Comparison of ENCODE assay signal across 26 mouse cellular contexts in the genomic region with DNA sequence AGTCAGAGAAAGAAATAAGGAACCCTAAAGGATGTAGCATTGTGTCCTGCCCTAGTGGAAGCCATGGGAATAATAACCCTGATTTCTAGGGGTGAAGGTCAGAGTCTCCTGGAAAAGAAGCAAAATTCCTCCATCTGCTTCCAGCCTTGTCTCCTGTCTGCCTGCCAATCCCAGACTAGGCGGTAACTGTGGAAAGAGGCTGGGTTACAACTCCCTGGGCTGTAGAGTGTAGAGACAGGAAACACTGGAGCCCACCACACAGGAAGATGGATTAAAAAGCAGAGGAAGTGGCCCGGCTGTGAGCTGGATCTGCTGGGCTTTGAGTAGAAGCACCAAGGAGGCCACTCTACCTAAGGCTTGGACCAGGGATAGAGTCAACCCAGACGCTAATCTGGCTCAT.
DNase-seq lines count a peak whose midpoint lies in the region; ATAC-seq lines count a peak whose summit lies in the region.
"Had no signal": no experiment of that assay in that cellular context is flagged by ENCODE, and none has a peak within 500 bp of the region (broad histone marks: within the 10 kb centered on the region; RNA-seq: fewer than 3 reads in every experiment).

No protein-coding gene starts in this region.

- 70% methylated on average over 3 of the region's 3 CpGs for WGBS in heart, embryonic 10.5 days
- WGBS in midbrain, embryonic 16.5 days: 84% methylated on average over 3 of the region's 3 CpGs

- H3K4me3 ChIP-seq in heart, embryonic 10.5 days: no peak overlapping the region
- H3K4me3 ChIP-seq in midbrain, embryonic 16.5 days (ENCODE audit: low read depth, low read length): no peak overlapping the region
- H3K4me3 ChIP-seq: erythroblast, embryonic 14.5 days; hindbrain, embryonic 13.5 days; limb, embryonic 10.5 days; limb, embryonic 15.5 days; liver, embryonic 13.5 days; myocyte; neural tube, embryonic 12.5 days had no signal

- H3K36me3 ChIP-seq in heart, embryonic 10.5 days: no peaks in the 10 kb centered on the region
- no peaks in the 10 kb centered on the region for H3K36me3 ChIP-seq in midbrain, embryonic 16.5 days (ENCODE audit: control insufficient read depth, insufficient read depth, low read length)
- H3K36me3 ChIP-seq: hindbrain, embryonic 13.5 days; limb, embryonic 10.5 days; limb, embryonic 15.5 days; liver, embryonic 13.5 days; neural tube, embryonic 12.5 days had no signal

- peak; percentile 67 for DNase-seq in heart, embryonic 10.5 days (ENCODE audit: low spot score)
- no peak for DNase-seq in heart, adult 8-10 months (ENCODE audit: low spot score)
- DNase-seq in testis, postnatal 14 days (ENCODE audit: low spot score): peak; percentile 20
- DNase-seq in testis, postnatal 10 days (ENCODE audit: low spot score): no peak
- DNase-seq in lung, postnatal 14 days: peak; percentile 28
- DNase-seq in cerebellum, adult 11-12 months: no peak
- DNase-seq: adrenal gland, postnatal 14 days; cerebellum, adult 18-20 months; cerebellum, postnatal 10 days; gastrocnemius, postnatal 14 days; kidney, adult 9 months; kidney, postnatal 14 days; layer of hippocampus, adult 9-11 months; liver, embryonic 13.5 days; right cerebral cortex, adult 18-20 months; thymus, postnatal 14 days had no signal

- no peak overlapping the region for H3K9ac ChIP-seq in midbrain, embryonic 16.5 days (ENCODE audit: low read depth, low read length)
- H3K9ac ChIP-seq: hindbrain, embryonic 13.5 days; limb, embryonic 15.5 days; liver, embryonic 13.5 days; neural tube, embryonic 12.5 days had no signal

- no peaks in the 10 kb centered on the region for H3K9me3 ChIP-seq in heart, embryonic 10.5 days
- H3K9me3 ChIP-seq in midbrain, embryonic 16.5 days (replicated peaks; ENCODE audit: control insufficient read depth, low read length, poor library complexity, severe bottlenecking): no peaks in the 10 kb centered on the region; the same call in 1 of the 2 replicates
- H3K9me3 ChIP-seq: hindbrain, embryonic 13.5 days; limb, embryonic 10.5 days; limb, embryonic 15.5 days; liver, embryonic 13.5 days; neural tube, embryonic 12.5 days had no signal

- no peak overlapping the region for H3K4me2 ChIP-seq in midbrain, embryonic 16.5 days (ENCODE audit: low read length)
- H3K4me2 ChIP-seq: hindbrain, embryonic 13.5 days; limb, embryonic 15.5 days; liver, embryonic 13.5 days; midbrain, embryonic 11.5 days; neural tube, embryonic 12.5 days had no signal

- no peak overlapping the region for H3K27ac ChIP-seq in heart, embryonic 10.5 days
- H3K27ac ChIP-seq in midbrain, embryonic 16.5 days (ENCODE audit: low read length): no peak overlapping the region
- H3K27ac ChIP-seq: hindbrain, embryonic 13.5 days; limb, embryonic 10.5 days; limb, embryonic 15.5 days; liver, embryonic 13.5 days; neural tube, embryonic 12.5 days had no signal

- H3K27me3 ChIP-seq in heart, embryonic 10.5 days (ENCODE audit: insufficient read depth, poor library complexity, severe bottlenecking): no peaks in the 10 kb centered on the region
- H3K27me3 ChIP-seq in midbrain, embryonic 16.5 days (ENCODE audit: control insufficient read depth, insufficient read depth, low read depth, low read length): no peaks in the 10 kb centered on the region
- H3K27me3 ChIP-seq: hindbrain, embryonic 13.5 days; limb, embryonic 15.5 days; liver, embryonic 13.5 days; neural tube, embryonic 12.5 days had no signal

- H3K4me1 ChIP-seq in heart, embryonic 10.5 days: peaks cover 10% of the 10 kb centered on the region; the same call in 1 of the 2 replicates
- H3K4me1 ChIP-seq in midbrain, embryonic 16.5 days (ENCODE audit: control insufficient read depth, insufficient read depth, low read length): peaks cover 6% of the 10 kb centered on the region; the same call in 1 of the 2 replicates
- H3K4me1 ChIP-seq: limb, embryonic 15.5 days; liver, embryonic 13.5 days had no signal

- no peak for ATAC-seq in midbrain, embryonic 16.5 days
- ATAC-seq: CD4-positive, CD25-positive, alpha-beta regulatory T cell, adult 4 months; intestine, embryonic 16.5 days had no signal

Comparison
In these comparisons a context has a peak if more than half of its experiments do, and no peak if none do; other contexts are left out.
1. DNase-seq: peak in heart, embryonic 10.5 days (single experiment), testis, postnatal 14 days (single experiment) and lung, postnatal 14 days (single experiment); none in heart, adult 8-10 months (single experiment), testis, postnatal 10 days (single experiment) and cerebellum, adult 11-12 months (single experiment).